Comparison of ENCODE assay signal across 34 mouse cellular contexts in the genomic region with DNA sequence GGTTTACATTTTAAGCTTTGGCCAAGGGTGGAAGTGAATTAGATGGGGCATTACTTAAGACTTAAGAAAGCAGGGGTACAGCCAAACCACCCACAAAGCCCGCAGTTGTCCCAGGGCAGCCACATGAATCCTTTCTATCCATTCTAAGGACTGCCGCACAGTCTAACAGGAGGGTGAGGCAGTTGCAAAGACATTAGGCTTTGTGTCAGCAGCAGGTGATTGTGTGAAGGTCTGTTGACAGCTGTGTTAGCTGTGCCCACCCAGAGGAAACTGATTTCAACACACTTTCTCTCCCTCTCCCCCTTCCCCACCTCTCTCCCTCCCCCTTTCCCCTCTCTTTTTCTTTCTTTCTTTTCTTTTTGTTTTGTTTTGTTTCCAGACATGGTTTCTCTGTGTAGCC. TPM values are rescaled to one million over a fixed set of nuclear protein-coding genes. Genes with fewer than 3 reads are reported as not detected.
"Had no signal": no experiment of that assay in that cellular context is flagged by ENCODE, and none has a peak within 500 bp of the region (broad histone marks: within the 10 kb centered on the region; RNA-seq: fewer than 3 reads in every experiment).

No protein-coding gene starts in this region.

- H3K4me1 ChIP-seq: embryonic facial prominence, embryonic 13.5 days; embryonic facial prominence, embryonic 15.5 days; forebrain, embryonic 12.5 days; forebrain, embryonic 13.5 days had no signal

- H3K36me3 ChIP-seq: embryonic facial prominence, embryonic 10.5 days; embryonic facial prominence, embryonic 12.5 days; embryonic facial prominence, embryonic 13.5 days; embryonic facial prominence, embryonic 15.5 days; forebrain, embryonic 10.5 days; forebrain, embryonic 12.5 days; forebrain, embryonic 15.5 days had no signal

- ATAC-seq: forebrain, embryonic 13.5 days; forebrain, embryonic 14.5 days; forebrain, embryonic 15.5 days; forebrain, embryonic 16.5 days; forebrain, postnatal 0 days had no signal

- H3K4me2 ChIP-seq: embryonic facial prominence, embryonic 12.5 days; embryonic facial prominence, embryonic 13.5 days; embryonic facial prominence, embryonic 15.5 days; forebrain, embryonic 12.5 days; forebrain, embryonic 13.5 days; forebrain, embryonic 15.5 days had no signal

- H3K27ac ChIP-seq: embryonic facial prominence, embryonic 10.5 days; embryonic facial prominence, embryonic 12.5 days; embryonic facial prominence, embryonic 13.5 days; embryonic facial prominence, embryonic 15.5 days; forebrain, embryonic 10.5 days; forebrain, embryonic 12.5 days; forebrain, embryonic 13.5 days; forebrain, embryonic 15.5 days had no signal

- H3K4me3 ChIP-seq: embryonic facial prominence, embryonic 10.5 days; embryonic facial prominence, embryonic 12.5 days; embryonic facial prominence, embryonic 13.5 days; embryonic facial prominence, embryonic 15.5 days; erythroblast, embryonic 14.5 days; forebrain, embryonic 10.5 days; forebrain, embryonic 12.5 days; forebrain, embryonic 13.5 days; forebrain, embryonic 15.5 days; heart, adult 2 months had no signal

- H3K9me3 ChIP-seq: embryonic facial prominence, embryonic 10.5 days; embryonic facial prominence, embryonic 12.5 days; embryonic facial prominence, embryonic 13.5 days; embryonic facial prominence, embryonic 15.5 days; forebrain, embryonic 12.5 days; forebrain, embryonic 13.5 days; forebrain, embryonic 15.5 days had no signal

- H3K27me3 ChIP-seq: embryonic facial prominence, embryonic 12.5 days; embryonic facial prominence, embryonic 13.5 days; embryonic facial prominence, embryonic 15.5 days; forebrain, embryonic 13.5 days; forebrain, embryonic 15.5 days had no signal

- H3K9ac ChIP-seq: embryonic facial prominence, embryonic 12.5 days; embryonic facial prominence, embryonic 13.5 days; embryonic facial prominence, embryonic 15.5 days; forebrain, embryonic 12.5 days; forebrain, embryonic 13.5 days; forebrain, embryonic 15.5 days; forebrain, postnatal 0 days had no signal

- DNase-seq: cerebellum, adult 18-20 months; cerebellum, adult 2 months; cerebellum, adult 8-10 months; cerebellum, adult 9-10 months; cerebellum, adult 9-11 months; cerebellum, postnatal 14 days; cerebellum, postnatal 25 days; cerebellum, postnatal 36 days; embryo, embryonic 11 days; forebrain, postnatal 0 days; gastrocnemius, postnatal 10 days; gastrocnemius, postnatal 14 days; gastrocnemius, postnatal 36 days; heart, adult 11 months; heart, adult 2 months had no signal

RNA-seq across cellular contexts. Expression of a gene that starts 21.9 kb away (rescaled TPM):
- total RNA-seq: common myeloid progenitor, adult 5-6 weeks; forebrain, postnatal 0 days; gastrocnemius, adult 18-20 months; gastrocnemius, adult 8-10 months; gastrocnemius, postnatal 10 days; gastrocnemius, postnatal 14 days; gastrocnemius, postnatal 36 days; gastrocnemius, postnatal 4 days; granulocyte monocyte progenitor cell, adult 5-6 weeks; heart, adult 18-20 months; heart, adult 2 months had no signal
- polyA plus RNA-seq: embryonic facial prominence, embryonic 10.5 days; embryonic facial prominence, embryonic 12.5 days; embryonic facial prominence, embryonic 13.5 days; erythroblast, embryonic 14.5 days; forebrain, embryonic 11.5 days; forebrain, embryonic 16.5 days; frontal cortex, adult 2 months; heart, adult 2 months had no signal
